Mouse (Mus musculus) adrenal gland (tissue): ENCODE data around the gene Zdhhc1.

Experiments used
- intact Hi-C: fragments of 180-260 bp; cut with DNase I; formaldehyde crosslinking; loops from one replicate; pipeline ENCODE4 v1.15.1; 2025

Zdhhc1 gene

DNA sequence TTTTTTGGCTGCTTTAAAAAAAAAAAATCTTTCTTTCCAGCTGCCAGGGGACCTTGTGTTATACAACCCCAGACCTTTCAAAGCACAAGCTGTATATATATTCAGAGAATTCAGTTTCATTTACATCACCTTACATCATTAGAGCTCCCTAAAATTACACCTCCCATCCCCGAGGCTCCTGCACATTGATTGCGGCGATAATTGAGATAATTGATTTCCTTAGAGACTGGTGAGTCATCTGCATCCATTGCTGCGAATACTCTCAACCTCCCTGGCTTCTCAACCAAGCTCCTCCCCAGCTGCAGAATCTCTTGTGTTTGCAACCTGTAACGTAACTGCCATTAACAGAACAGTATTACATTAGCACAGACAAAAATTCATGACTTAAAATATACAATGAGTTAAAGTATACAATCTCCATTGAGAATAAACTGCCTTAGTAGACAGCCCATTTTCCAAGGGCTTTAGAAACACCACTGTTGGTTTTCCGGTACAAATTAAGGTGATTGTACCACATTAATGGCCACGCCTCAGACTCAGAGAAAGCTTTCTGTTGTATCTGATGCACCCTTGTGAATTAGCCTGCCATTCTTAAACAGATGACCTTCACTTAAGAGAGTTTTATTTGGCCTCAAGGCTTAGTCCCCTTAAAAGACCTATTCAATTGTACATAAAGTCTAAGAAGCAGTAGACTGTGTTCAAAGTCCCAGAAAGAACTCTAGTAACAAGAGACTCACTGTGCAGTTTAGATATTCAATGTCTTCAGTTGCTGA lies 64.8 kb downstream of the Zdhhc1 start:
- intact Hi-C loops = no loop called here

DNA sequence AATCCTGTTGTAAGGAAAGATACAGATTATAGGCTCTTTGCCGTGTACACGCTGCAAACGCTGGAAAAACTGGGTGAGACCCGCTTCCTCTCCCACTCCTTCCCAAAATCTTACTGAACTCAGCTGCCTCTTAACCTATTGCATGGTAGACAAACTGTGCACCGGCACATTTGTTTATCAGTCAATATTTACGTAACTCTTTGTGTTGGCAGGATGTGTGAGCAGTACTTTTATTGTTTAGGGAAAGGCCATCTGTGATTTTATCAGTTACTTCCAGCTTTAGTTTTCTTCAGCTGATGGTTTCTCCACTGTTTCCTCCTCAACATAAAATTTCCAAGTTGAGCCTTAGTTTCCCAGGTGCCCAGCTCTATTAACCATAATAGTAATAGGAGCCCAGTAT lies 69.8 kb downstream of the Zdhhc1 start:
- intact Hi-C loops = no loop called here
